Mouse (Mus musculus): ENCODE measurements around the gene 1810062G17Rik.

DNA sequence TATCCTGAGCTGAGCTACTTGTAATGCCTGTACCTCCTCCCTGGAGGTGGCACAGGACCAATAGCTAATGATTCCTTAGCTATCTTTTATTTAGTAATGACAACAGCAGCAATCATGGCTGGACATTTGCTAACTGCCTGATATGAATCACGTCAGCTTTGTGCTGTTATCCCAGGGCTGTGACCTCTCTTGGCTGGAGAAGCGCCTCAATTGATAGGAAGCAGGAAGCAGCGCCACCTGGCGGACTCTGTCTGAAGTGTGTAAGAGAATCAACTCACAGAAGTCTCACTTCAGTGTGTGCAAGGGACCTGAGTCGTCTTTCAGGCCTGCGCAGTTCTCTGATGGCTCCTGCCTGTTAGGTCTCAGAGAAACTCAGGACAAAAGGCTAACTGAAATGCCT is 19.7 kb downstream of the 1810062G17Rik start:
- TF ChIP-seq CTCF (IDR thresholded peaks at IDR 0.05; ENCODE audit: low read depth, low read length) (peak; percentile 89), POLR2A (IDR thresholded peaks at IDR 0.05; ENCODE audit: extremely low read depth, insufficient read depth, low read length) (no peak)

Measured in liver, adult 2 months (tissue).